Mouse (Mus musculus) midbrain, embryonic 14.5 days (tissue): Measurements from ENCODE around the gene Psma1. TPM values are rescaled to one million over a fixed set of nuclear protein-coding genes. Genes with fewer than 3 reads are reported as not detected.

Source experiments
- ATAC-seq: fragments of 200-750 bp; cut with Nextera tagmentation; 2 replicates; pipeline ENCODE4 v1.8.0; 2017; ENCODE audit warnings: moderate number of reproducible peaks, moderate library complexity; ENCODE audit not compliant: low FRiP score, low TSS enrichment
- DNase-seq: peaks from one replicate; pipeline ENCODE4 v3.0.0-alpha.2; 2015
- H3K27ac ChIP-seq: fragments of 300-500 bp; sonication (generic); replicated peaks from 2 replicates; pipeline ENCODE4 v1.5.1; 2014; ENCODE audit warnings: mild to moderate bottlenecking, low read depth, low read length, moderate library complexity
- H3K27me3 ChIP-seq: fragments of 300-500 bp; sonication (generic); 2 replicates; pipeline ENCODE4 v1.6.1; 2014; ENCODE audit warnings: low read length, control low read depth, mixed read lengths; ENCODE audit not compliant: control insufficient read depth, insufficient read depth
- H3K36me3 ChIP-seq: fragments of 300-500 bp; sonication (generic); 2 replicates; pipeline ENCODE4 v1.6.1; 2014; ENCODE audit warnings: low read length, control low read depth; ENCODE audit not compliant: control insufficient read depth, insufficient read depth
- H3K4me1 ChIP-seq: fragments of 300-500 bp; sonication (generic); 2 replicates; pipeline ENCODE4 v1.6.1; 2014; ENCODE audit warnings: mild to moderate bottlenecking, antibody characterized with exemption, low read length, control low read depth; ENCODE audit not compliant: control insufficient read depth, insufficient read depth
- H3K4me2 ChIP-seq: fragments of 300-500 bp; sonication (generic); 2 replicates; pipeline ENCODE4 v1.6.1; 2014; ENCODE audit warnings: mild to moderate bottlenecking, low read length, moderate library complexity
- H3K4me3 ChIP-seq: fragments of 300-500 bp; sonication (generic); replicated peaks from 2 replicates; pipeline ENCODE4 v1.5.1; 2014; ENCODE audit warnings: low read depth, low read length
- H3K9ac ChIP-seq: fragments of 300-500 bp; sonication (generic); replicated peaks from 2 replicates; pipeline ENCODE4 v1.6.1; 2014; ENCODE audit warnings: mild to moderate bottlenecking, low read length, moderate library complexity
- H3K9me3 ChIP-seq: fragments of 300-500 bp; sonication (generic); 2 replicates; pipeline ENCODE4 v1.6.1; 2016; ENCODE audit warnings: low read length, control low read depth, mixed read lengths; ENCODE audit not compliant: control insufficient read depth
- WGBS: fragments of 180-500 bp; shearing (Covaris S2); extraction: QIAGEN DNeasy Blood & Tissue Kit; methylation state at CpG from one replicate; pipeline ENCODE4 v1.1.7; 2014; 5-methylcytosine and 5-hydroxymethylcytosine counted together
- polyA plus RNA-seq: library from polyadenylated mRNA; unstranded; fragments of >200 nt; fragmentation: Nextera tagmentation; extraction: Ambion mirVana; gene quantifications from 2 replicates; pipeline ENCODE4 v1.2.1, GENCODE M21; 2014

Psma1 gene
- 377 and 410 TPM in 2 replicates for polyA plus RNA-seq

- peak within 1 kb of the TSS; percentile 71 for H3K27ac ChIP-seq
- H3K4me1 ChIP-seq: peaks cover 7% of the 10 kb centered on the region; the same call in 1 of the 2 replicates
- H3K4me3 ChIP-seq: peak within 1 kb of the TSS; percentile 93
- WGBS: under 1% methylated on average over 39 of the region's 39 CpGs
- DNase-seq: peak; percentile 100
- H3K9ac ChIP-seq: peak within 1 kb of the TSS; percentile 89
- peak within 1 kb of the TSS; percentile 86 for H3K4me2 ChIP-seq
- peak; percentile 93 for ATAC-seq
- H3K9me3 ChIP-seq: no peaks in the 10 kb centered on the region
- H3K27me3 ChIP-seq: no peaks in the 10 kb centered on the region
- peaks cover 28% of the 10 kb centered on the region for H3K36me3 ChIP-seq
These were observed at the start of gene Psma1 for GRCm38 (mm10) chr7:114276005-114276752. TSS of gene Psma1 (minus strand) at chr7:114276118.

DNA sequence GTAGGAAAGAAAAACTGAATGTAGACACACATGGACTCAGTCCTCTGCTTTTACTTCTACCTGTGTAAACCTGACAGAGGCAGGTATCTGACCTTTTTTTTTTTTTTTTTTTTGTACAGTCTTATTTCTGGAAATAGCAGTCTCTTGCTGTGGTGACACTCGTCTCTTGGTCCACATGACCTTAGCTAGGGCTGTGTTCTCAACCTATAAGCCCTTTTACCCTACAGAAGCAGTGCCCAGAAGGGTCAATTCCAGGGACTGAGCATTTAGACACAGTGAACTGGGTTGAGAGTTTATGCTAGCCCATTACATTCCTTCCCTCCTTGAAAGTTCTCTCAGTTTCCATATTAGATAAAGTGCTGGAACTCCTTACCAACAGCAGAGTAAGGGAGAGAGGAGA lies 47.6 kb upstream of the Psma1 start:
- Histone ChIP-seq H3K4me1 (no peaks in the 10 kb centered on the region), H3K4me2 (no peak overlapping the region), H3K36me3 (no peaks in the 10 kb centered on the region), H3K4me3 (no peak overlapping the region), H3K9me3 (no peaks in the 10 kb centered on the region), H3K9ac (no peak overlapping the region), H3K27ac (no peak overlapping the region), H3K27me3 (no peaks in the 10 kb centered on the region)
- DNase-seq (no peak), ATAC-seq (no peak)
- 69% methylated on average over 1 of the region's 1 CpGs for WGBS

DNA sequence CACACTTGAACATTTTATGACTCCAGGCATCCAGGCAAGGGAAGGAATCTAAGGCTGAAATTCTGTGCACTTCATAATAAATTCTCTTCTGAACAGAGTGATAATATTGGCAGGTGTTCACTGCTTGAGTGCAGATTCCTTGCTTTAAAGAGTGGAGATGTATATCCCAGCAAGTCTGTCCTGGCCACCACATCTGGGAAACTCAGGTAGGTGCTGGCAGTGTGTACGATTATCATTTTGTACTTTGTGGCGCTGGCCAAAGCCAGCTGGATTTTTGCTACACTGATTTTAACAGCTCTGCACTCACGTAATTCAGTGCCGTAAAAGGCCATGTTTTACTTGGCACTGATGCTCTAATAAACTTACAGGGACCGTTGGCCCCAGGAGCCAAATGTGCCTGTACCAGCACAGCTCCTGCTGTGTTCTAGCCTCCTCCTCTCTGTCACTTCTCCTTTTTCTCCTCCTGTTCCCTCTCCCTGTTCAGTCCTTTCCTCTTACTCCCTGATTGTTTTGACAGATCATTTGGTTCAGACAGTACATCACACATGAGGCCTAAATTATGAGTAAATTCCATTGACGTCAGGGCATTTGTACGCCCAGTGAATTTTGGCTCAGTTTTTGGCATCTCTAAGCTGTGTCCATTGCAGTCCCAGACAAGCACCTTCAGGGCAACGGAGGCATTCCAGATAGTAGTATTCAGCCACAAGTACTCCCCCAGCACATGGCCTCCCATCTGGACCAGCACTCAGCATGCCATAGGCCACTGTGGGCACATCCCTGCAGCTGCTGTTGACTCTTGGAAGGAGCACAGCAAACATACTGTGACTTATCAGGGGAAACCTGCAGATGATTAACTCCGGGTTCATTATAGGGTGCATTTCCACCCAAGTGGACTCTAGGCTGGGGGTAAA lies 46.9 kb upstream of the Psma1 start:
- H3K4me1 ChIP-seq: no peaks in the 10 kb centered on the region
- no peak overlapping the region for H3K9ac ChIP-seq
- WGBS: 89% methylated on average over 9 of the region's 9 CpGs
- H3K9me3 ChIP-seq: no peaks in the 10 kb centered on the region
- no peak overlapping the region for H3K4me2 ChIP-seq
- DNase-seq (no peak), ATAC-seq (no peak)
- H3K4me3 ChIP-seq: no peak overlapping the region
- no peaks in the 10 kb centered on the region for H3K36me3 ChIP-seq
- H3K27ac ChIP-seq: no peak overlapping the region
- no peaks in the 10 kb centered on the region for H3K27me3 ChIP-seq

GRCm38 (mm10) chr7:114321694-114322372 lies 45.9 kb upstream of the Psma1 start:
- no peaks in the 10 kb centered on the region for H3K27me3 ChIP-seq
- H3K4me1 ChIP-seq: no peaks in the 10 kb centered on the region
- H3K4me2 ChIP-seq: no peak overlapping the region
- DNase-seq: no peak
- no peak overlapping the region for H3K4me3 ChIP-seq
- no peaks in the 10 kb centered on the region for H3K36me3 ChIP-seq
- no peaks in the 10 kb centered on the region for H3K9me3 ChIP-seq
- no peak overlapping the region for H3K27ac ChIP-seq
- no peak overlapping the region for H3K9ac ChIP-seq
- 54% methylated on average over 5 of the region's 5 CpGs for WGBS
- ATAC-seq: no peak

GRCm38 (mm10) chr7:114317896-114318295 lies 42.0 kb upstream of the Psma1 start:
- no peaks in the 10 kb centered on the region for H3K36me3 ChIP-seq
- no peaks in the 10 kb centered on the region for H3K27me3 ChIP-seq
- no peak for ATAC-seq
- WGBS: 83% methylated on average over 4 of the region's 4 CpGs
- H3K4me2 ChIP-seq: no peak overlapping the region
- no peak for DNase-seq
- no peak overlapping the region for H3K9ac ChIP-seq
- no peak overlapping the region for H3K27ac ChIP-seq
- no peak overlapping the region for H3K4me3 ChIP-seq
- H3K9me3 ChIP-seq: no peaks in the 10 kb centered on the region
- no peaks in the 10 kb centered on the region for H3K4me1 ChIP-seq

GRCm38 (mm10) chr7:114317389-114317792 lies 41.5 kb upstream of the Psma1 start:
- WGBS: 72% methylated on average over 5 of the region's 5 CpGs
- Histone ChIP-seq H3K9ac (no peak overlapping the region), H3K27ac (no peak overlapping the region), H3K9me3 (no peaks in the 10 kb centered on the region), H3K4me1 (no peaks in the 10 kb centered on the region), H3K27me3 (no peaks in the 10 kb centered on the region), H3K36me3 (no peaks in the 10 kb centered on the region), H3K4me2 (no peak overlapping the region), H3K4me3 (no peak overlapping the region)
- DNase-seq (no peak), ATAC-seq (no peak)

DNA sequence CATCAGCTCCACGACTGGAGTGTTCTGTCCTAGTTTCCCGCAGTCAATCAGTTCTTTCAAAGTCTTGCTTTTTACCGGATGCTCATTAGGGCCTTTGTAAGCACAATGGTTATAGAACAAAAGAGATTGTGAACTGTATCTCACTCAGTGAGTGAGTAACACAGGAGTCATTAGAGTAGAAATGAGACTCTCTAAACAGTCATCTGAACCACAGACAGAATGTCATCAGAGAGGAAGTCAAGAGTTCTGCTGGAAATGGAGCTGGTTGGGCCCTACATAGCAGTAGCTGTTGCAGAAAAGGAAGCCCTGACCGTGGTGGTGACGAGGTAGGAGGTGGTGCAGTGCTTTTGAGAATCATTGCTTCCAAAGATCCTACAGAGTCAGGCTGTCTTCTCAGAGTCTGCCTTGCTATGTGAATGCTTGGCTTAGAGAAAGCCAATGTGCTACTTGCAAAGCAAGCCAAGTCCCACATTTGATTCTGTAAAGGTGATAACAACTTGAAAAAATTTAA lies 40.5 kb upstream of the Psma1 start:
- Histone ChIP-seq H3K4me3 (no peak overlapping the region), H3K4me2 (no peak overlapping the region), H3K9ac (no peak overlapping the region), H3K4me1 (no peaks in the 10 kb centered on the region), H3K9me3 (no peaks in the 10 kb centered on the region), H3K36me3 (no peaks in the 10 kb centered on the region), H3K27ac (no peak overlapping the region), H3K27me3 (no peaks in the 10 kb centered on the region)
- DNase-seq (no peak), ATAC-seq (no peak)
- 63% methylated on average over 5 of the region's 5 CpGs for WGBS

DNA sequence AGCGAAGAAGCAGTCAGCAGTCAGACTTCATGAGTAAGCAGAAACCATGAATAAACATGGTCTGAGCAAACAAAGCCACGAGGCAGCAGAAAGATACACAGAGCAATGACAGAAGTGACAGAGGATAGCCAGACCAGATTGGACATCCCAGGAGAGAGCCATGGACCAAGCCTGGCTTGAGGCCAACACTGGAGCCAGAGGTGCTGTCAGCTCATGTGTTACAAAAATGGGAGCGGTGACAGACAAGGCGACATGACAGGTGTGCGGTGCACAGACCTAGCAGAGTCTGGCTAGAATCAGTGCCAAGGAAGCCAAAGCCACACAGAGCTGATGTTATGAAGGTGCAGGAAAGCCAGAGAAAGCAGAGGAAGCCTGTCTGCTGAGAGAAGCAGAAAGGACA lies 35.3 kb upstream of the Psma1 start:
- no peak for ATAC-seq
- Histone ChIP-seq H3K4me2 (no peak overlapping the region), H3K36me3 (no peaks in the 10 kb centered on the region), H3K4me1 (no peaks in the 10 kb centered on the region), H3K9me3 (no peaks in the 10 kb centered on the region), H3K27ac (no peak overlapping the region; the same call in 1 of the 2 replicates), H3K9ac (no peak overlapping the region), H3K4me3 (no peak overlapping the region), H3K27me3 (no peaks in the 10 kb centered on the region)
- 58% methylated on average over 5 of the region's 5 CpGs for WGBS
- peak; percentile 57 for DNase-seq
